23 mouse cellular contexts compared by ENCODE assay signal in genomic region chr17:71193019-71193418, GRCm38 (mm10). TPM values are rescaled to one million over a fixed set of nuclear protein-coding genes. Genes with fewer than 3 reads are reported as not detected.
A peak's percentile ranks its signal among the peaks of the same experiment; 100 is the strongest.
DNase-seq lines count a peak whose midpoint lies in the region; ATAC-seq and TF ChIP-seq lines count a peak whose summit lies in the region.
"Had no signal": no experiment of that assay in that cellular context is flagged by ENCODE, and none has a peak within 500 bp of the region (broad histone marks: within the 10 kb centered on the region; RNA-seq: fewer than 3 reads in every experiment).

No protein-coding gene starts in this region.

- in situ Hi-C loops in CH12.LX (cut with MboI; ENCODE audit: low pct_ligation_motif_present, low pct_unique_long_range_greater_than_20kb, low sequenced_read_pairs) = no loop called here

- H3K79me2 ChIP-seq in liver, adult 2 months (ENCODE audit: control insufficient read depth, insufficient read depth, low read length) = peaks cover 44% of the 10 kb centered on the region; the same call in 1 of the 2 replicates
- peaks cover 48% of the 10 kb centered on the region for H3K79me2 ChIP-seq in CH12.LX (replicated peaks; ENCODE audit: control insufficient read depth, extremely low read depth, insufficient read depth, poor library complexity, severe bottlenecking)

- H3K4me2 ChIP-seq in liver, embryonic 11.5 days = no peak overlapping the region
- H3K4me2 ChIP-seq in CH12.LX (ENCODE audit: insufficient read depth, low read depth, poor library complexity, severe bottlenecking) = no peak overlapping the region
- no peak overlapping the region for H3K4me2 ChIP-seq in liver, embryonic 13.5 days
- H3K4me2 ChIP-seq: hindbrain, embryonic 12.5 days had no signal

- H3K4me1 ChIP-seq in liver, adult 2 months (ENCODE audit: control insufficient read depth, insufficient read depth, low read length) = peaks cover 33% of the 10 kb centered on the region
- H3K4me1 ChIP-seq in liver, embryonic 11.5 days (replicated peaks; ENCODE audit: control insufficient read depth, insufficient read depth, low read length) = peaks cover 33% of the 10 kb centered on the region
- peaks cover 15 to 80% of the 10 kb centered on the region in 2 experiments for H3K4me1 ChIP-seq in CH12.LX (ENCODE audit: control insufficient read depth in 1 of 2, insufficient read depth in 2 of 2)
- H3K4me1 ChIP-seq in liver, embryonic 13.5 days (replicated peaks) = peaks cover 88% of the 10 kb centered on the region

- no peaks in the 10 kb centered on the region for H3K36me3 ChIP-seq in liver, adult 2 months (ENCODE audit: control insufficient read depth, insufficient read depth, low read length)
- peaks cover 3% of the 10 kb centered on the region; the same call in 1 of the 2 replicates for H3K36me3 ChIP-seq in liver, embryonic 11.5 days (ENCODE audit: control insufficient read depth, insufficient read depth, low read length)
- H3K36me3 ChIP-seq in CH12.LX (replicated peaks in 1 of 2; ENCODE audit: control insufficient read depth in 1 of 2, insufficient read depth in 1 of 2, low read length in 1 of 2) = peaks cover 0 to 3% of the 10 kb centered on the region in 2 experiments
- no peaks in the 10 kb centered on the region for H3K36me3 ChIP-seq in liver, embryonic 13.5 days
- H3K36me3 ChIP-seq: heart, embryonic 10.5 days; hindbrain, embryonic 12.5 days had no signal

- no peak overlapping the region for H3K4me3 ChIP-seq in liver, adult 2 months (ENCODE audit: insufficient read depth, low read depth, low read length)
- H3K4me3 ChIP-seq in liver, embryonic 11.5 days (ENCODE audit: low read depth, low read length) = no peak overlapping the region
- H3K4me3 ChIP-seq in CH12.LX (replicated peaks in 1 of 3; ENCODE audit: low read depth in 2 of 3, low read length in 2 of 3, poor library complexity in 1 of 3) = no peak overlapping the region
- no peak overlapping the region for H3K4me3 ChIP-seq in liver, embryonic 13.5 days (replicated peaks)
- H3K4me3 ChIP-seq: erythroblast, embryonic 14.5 days; forebrain, embryonic 10.5 days; gastrocnemius, adult 2 months; heart, embryonic 10.5 days; hindbrain, embryonic 12.5 days had no signal

- dilution Hi-C loops in CH12.LX (cut with MboI; ENCODE audit: extremely low pct_ligation_motif_present, extremely low pct_unique_long_range_greater_than_20kb, low sequenced_read_pairs) = no loop called here

- peak; percentile 4; the same call in 1 of the 2 replicates for TF ChIP-seq EP300 in CH12.LX (IDR thresholded peaks at IDR 0.05; ENCODE audit: low read length)

- ATAC-seq in liver, embryonic 11.5 days (replicated peaks; ENCODE audit: low FRiP score) = no peak
- ATAC-seq in liver, embryonic 13.5 days (ENCODE audit: low read depth) = no peak
- ATAC-seq: forebrain, embryonic 14.5 days; hindbrain, embryonic 16.5 days had no signal

- H3K9ac ChIP-seq in liver, adult 2 months (ENCODE audit: low read depth, low read length) = no peak overlapping the region
- no peak overlapping the region for H3K9ac ChIP-seq in liver, embryonic 11.5 days (ENCODE audit: low read depth, low read length)
- H3K9ac ChIP-seq in CH12.LX (ENCODE audit: insufficient read depth, low read depth) = no peak overlapping the region
- H3K9ac ChIP-seq in liver, embryonic 13.5 days = no peak overlapping the region
- H3K9ac ChIP-seq: hindbrain, embryonic 12.5 days had no signal

- 0 out of 2 replicates have a peak, but pooled peaks cover 2% of the 10 kb centered on the region for H3K9me3 ChIP-seq in liver, embryonic 11.5 days (ENCODE audit: control insufficient read depth, low read length)
- no peaks in the 10 kb centered on the region for H3K9me3 ChIP-seq in CH12.LX (replicated peaks; ENCODE audit: low read length)
- H3K9me3 ChIP-seq in liver, embryonic 13.5 days (replicated peaks) = no peaks in the 10 kb centered on the region

- H3K27ac ChIP-seq in liver, adult 2 months (replicated peaks; ENCODE audit: insufficient read depth, low read depth, low read length) = 0 out of 2 replicates have a peak overlapping the region, but pooled peaks have one; percentile 14
- no peak overlapping the region for H3K27ac ChIP-seq in liver, embryonic 11.5 days (ENCODE audit: low read depth, low read length)
- no peak overlapping the region for H3K27ac ChIP-seq in CH12.LX (ENCODE audit: insufficient read depth, low read depth)
- 0 out of 2 replicates have a peak overlapping the region, but pooled peaks have one; percentile 39 for H3K27ac ChIP-seq in liver, embryonic 13.5 days
- H3K27ac ChIP-seq: forebrain, embryonic 10.5 days; gastrocnemius, adult 2 months; heart, embryonic 10.5 days; hindbrain, embryonic 12.5 days had no signal

- WGBS in liver, adult 2 months = 35% methylated on average over 1 of the region's 1 CpGs
- WGBS in liver, embryonic 11.5 days = 92% methylated on average over 1 of the region's 1 CpGs
- 88% methylated on average over 1 of the region's 1 CpGs for WGBS in liver, embryonic 13.5 days (ENCODE audit: insufficient replicate concordance)

- peak; percentile 50 for DNase-seq in liver, adult 2 months (ENCODE audit: extremely low read depth, low read depth, low spot score)
- DNase-seq in liver, embryonic 11.5 days (ENCODE audit: low spot score) = no peak
- DNase-seq in 416B (ENCODE audit: low read depth) (peak; percentile 71), CH12.LX (ENCODE audit: extremely low read depth) (no peak)
- no peak for DNase-seq in liver, embryonic 13.5 days
- no peak for DNase-seq in right cerebral cortex, postnatal 10 days (ENCODE audit: low spot score in 2 of 2)
- no peak for DNase-seq in adrenal gland, postnatal 10 days
- DNase-seq in gastrocnemius, postnatal 25 days = no peak
- DNase-seq: adrenal gland, postnatal 14 days; cerebellum, adult 11-12 months; cerebellum, adult 9-10 months; cerebellum, postnatal 25 days; gastrocnemius, adult 2 months; gastrocnemius, postnatal 36 days; heart, adult 18-20 months; heart, postnatal 10 days; heart, postnatal 4 days had no signal

- no peak for TF ChIP-seq CTCF in liver, adult 2 months (IDR thresholded peaks at IDR 0.05; ENCODE audit: low read depth, low read length)
- no peak for TF ChIP-seq CTCF in CH12.LX (conservative IDR thresholded peaks at IDR 0.05 in 1 of 2, IDR thresholded peaks at IDR 0.05 in 1 of 2; ENCODE audit: low read depth in 2 of 2, low read length in 2 of 2)

- H3K27me3 ChIP-seq in liver, adult 2 months (ENCODE audit: control insufficient read depth, insufficient read depth, low read length) = no peaks in the 10 kb centered on the region
- no peaks in the 10 kb centered on the region for H3K27me3 ChIP-seq in liver, embryonic 11.5 days (replicated peaks; ENCODE audit: control insufficient read depth, insufficient read depth, low read length)
- no peaks in the 10 kb centered on the region for H3K27me3 ChIP-seq in CH12.LX (replicated peaks)
- H3K27me3 ChIP-seq in liver, embryonic 13.5 days = no peaks in the 10 kb centered on the region
- H3K27me3 ChIP-seq: hindbrain, embryonic 12.5 days had no signal

- no peak for TF ChIP-seq POLR2A in liver, adult 2 months (IDR thresholded peaks at IDR 0.05; ENCODE audit: extremely low read depth, insufficient read depth, low read length)
- no peak for TF ChIP-seq POLR2A in CH12.LX (IDR thresholded peaks at IDR 0.05; ENCODE audit: low read depth, low read length)

- TF ChIP-seq RAD21 in CH12.LX (IDR thresholded peaks at IDR 0.05; ENCODE audit: low read depth, low read length) = no peak

TF ChIP-seq in CH12.LX, 34 proteins besides CTCF, POLR2A, EP300 and RAD21:
- TF ChIP-seq USF1 (IDR thresholded peaks at IDR 0.05; ENCODE audit: low read depth, low read length) (no peak), IRF4 (IDR thresholded peaks at IDR 0.05; ENCODE audit: low read depth, low read length) (no peak), TCF12 (IDR thresholded peaks at IDR 0.05; ENCODE audit: low read depth, low read length) (no peak), NELFE (IDR thresholded peaks at IDR 0.05; ENCODE audit: low read depth, low read length) (no peak), BHLHE40 (IDR thresholded peaks at IDR 0.05; ENCODE audit: low read depth, low read length) (no peak)
TF ChIP-seq in CH12.LX: peak in this region for 0.

RNA-seq across cellular contexts. Expression of gene Lpin2, which starts 10.7 kb away (rescaled TPM):
- 314 and 342 TPM in 2 replicates for total RNA-seq in liver, adult 2 months (2014; rRNA removed)
- 22.4 and 24.9 TPM in 2 replicates for polyA plus RNA-seq in liver, adult 2 months (2012; rRNA removed)
- 37.7 and 37.9 TPM in 2 replicates for polyA plus RNA-seq in liver, embryonic 11.5 days (2014; fragmentation: Nextera tagmentation; extraction: Ambion mirVana)
- total RNA-seq in CH12.LX (2012; rRNA removed) (25.1 and 28.1 TPM in 2 replicates), CH12.LX (2014; rRNA removed) (25.4 TPM in 2 replicates)
- polyA plus RNA-seq in CH12.LX (2012; ENCODE audit: insufficient read length, low read depth) = 30.4 and 31.4 TPM in 2 replicates
- polyA plus RNA-seq in liver, embryonic 13.5 days (2015; fragmentation: Nextera tagmentation; extraction: Ambion mirVana) = 38.0 and 43.2 TPM in 2 replicates
- 10 to 100 TPM; 39.2 to 42.3 TPM for total RNA-seq in adrenal gland, postnatal 10 days (2021)
- total RNA-seq in gastrocnemius, postnatal 25 days (2021) = 1 to 10 TPM; 4.0 to 4.9 TPM

Comparison
In these comparisons a context has a peak if more than half of its experiments do, and no peak if none do; other contexts are left out.
1. DNase-seq: peak in liver, adult 2 months (single experiment) and 416B (single experiment); none in liver, embryonic 11.5 days (single experiment), CH12.LX (single experiment), liver, embryonic 13.5 days (single experiment), right cerebral cortex, postnatal 10 days (0 of 2), adrenal gland, postnatal 10 days (single experiment) and gastrocnemius, postnatal 25 days (single experiment).
2. H3K27ac ChIP-seq: peak in liver, adult 2 months (single experiment) and liver, embryonic 13.5 days (single experiment); none in liver, embryonic 11.5 days (single experiment) and CH12.LX (single experiment).
3. RNA of gene Lpin2, which starts 10.7 kb away (total RNA-seq): 314 to 342 TPM in liver, adult 2 months, 39.2 to 42.3 TPM in adrenal gland, postnatal 10 days and 25.1 to 28.1 TPM in CH12.LX; 4.0 to 4.9 TPM in gastrocnemius, postnatal 25 days; every median in the first group is over 4 times any median in the second.